Mouse (Mus musculus) ES-E14 (cell line): ENCODE measurements around the gene Zfp30.

Experiments used
- CHD2 ChIP-seq: IDR thresholded peaks from 2 replicates; pipeline ENCODE4 v1.6.1; 2014; ENCODE audit warnings: mild to moderate bottlenecking, low read depth, low read length, inconsistent platforms
- ZC3H11A ChIP-seq: IDR thresholded peaks from 2 replicates; pipeline ENCODE4 v1.6.1; 2012; ENCODE audit warnings: low read depth, mild to moderate bottlenecking, inconsistent platforms, low read length, borderline replicate concordance
- ZNF384 ChIP-seq: IDR thresholded peaks from 2 replicates; pipeline ENCODE4 v1.6.1; 2012; ENCODE audit warnings: low read depth, low read length, inconsistent platforms

DNA sequence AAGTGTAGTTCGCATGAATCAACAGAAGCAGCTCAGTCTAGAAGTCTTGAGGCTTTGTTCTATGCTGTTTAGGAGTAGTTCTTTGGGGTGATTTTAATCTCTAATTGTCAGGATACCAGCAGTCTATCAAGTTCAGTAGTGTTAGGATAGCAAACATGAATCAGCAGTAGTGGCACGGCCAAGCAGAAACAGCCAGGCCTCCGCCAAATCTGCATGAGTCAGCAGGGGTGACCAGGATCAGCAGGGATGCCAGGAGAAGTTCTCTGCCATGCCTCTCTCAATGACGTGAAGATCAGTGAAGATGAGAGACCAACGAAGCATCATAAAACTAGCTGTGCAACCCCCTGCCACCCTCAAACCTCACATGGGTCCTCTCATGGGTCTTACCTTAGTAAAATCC is 23.3 kb upstream of the Zfp30 start:
- TF ChIP-seq ZC3H11A (no peak), ZNF384 (no peak), CHD2 (no peak)
